Mouse (Mus musculus): ENCODE data around the gene Gpc5. TPM values are rescaled to one million over a fixed set of nuclear protein-coding genes. Genes with fewer than 3 reads are reported as not detected.

The Gpc5 gene
- total RNA-seq, 2 experiments from 2014 or later: not detected

DNA sequence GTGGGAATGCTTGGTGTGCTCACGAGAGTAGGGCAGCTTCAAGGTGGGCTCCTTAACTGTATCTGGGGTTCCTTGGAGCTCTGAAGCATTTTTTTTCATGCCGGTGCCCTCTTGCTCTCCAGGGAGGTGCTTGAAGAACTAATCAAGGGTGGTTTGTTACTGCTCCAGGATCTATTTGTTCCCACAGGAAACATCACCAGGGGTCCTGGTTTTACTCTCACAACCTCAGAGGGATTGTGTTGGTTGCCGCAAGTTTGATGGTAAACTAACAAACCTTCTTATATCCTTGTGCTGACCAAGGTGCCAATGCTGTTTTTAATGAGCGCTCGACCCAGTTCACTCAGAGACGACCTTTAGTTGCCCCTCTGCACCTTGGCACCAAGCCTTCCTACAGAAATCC is 937 bp downstream of the Gpc5 start:
- intact Hi-C loops (cut with DNase I; ENCODE audit: low total_unique reads): no loop called here
- no peak for DNase-seq

DNA sequence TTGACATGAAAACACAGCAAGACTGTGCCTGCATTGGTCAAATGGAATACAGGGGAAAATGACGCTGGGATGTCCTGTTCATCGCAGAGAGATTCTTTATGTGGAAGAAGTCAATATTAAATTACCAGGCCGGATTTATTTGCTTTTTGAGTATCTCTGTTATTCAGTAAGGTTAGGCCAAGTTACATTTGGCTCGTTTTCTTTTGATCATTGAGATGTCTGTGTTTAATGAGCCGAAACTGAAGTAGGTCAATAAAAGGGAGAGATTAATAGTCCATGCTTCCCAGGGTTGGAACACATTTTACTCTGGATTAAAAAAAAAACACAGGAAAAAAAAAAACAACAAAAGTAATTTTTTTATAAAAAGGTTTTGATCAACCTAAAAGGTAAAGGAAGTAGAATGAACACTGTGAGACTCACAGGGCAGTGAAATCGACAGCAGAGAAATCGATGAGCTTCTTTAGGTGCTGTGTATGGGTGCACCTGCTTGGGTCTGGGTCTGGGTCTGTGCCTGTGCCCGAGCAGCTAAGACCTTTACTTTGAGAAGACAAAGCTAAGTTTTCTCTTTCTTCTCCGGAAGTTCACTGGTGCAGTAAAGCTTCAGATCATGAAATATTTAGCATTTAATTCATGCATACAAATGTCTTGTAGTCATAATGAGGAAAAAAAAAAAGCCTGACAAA is 8.7 kb downstream of the Gpc5 start:
- intact Hi-C loops (cut with DNase I; ENCODE audit: low total_unique reads): no loop called here
- no peak for DNase-seq

DNA sequence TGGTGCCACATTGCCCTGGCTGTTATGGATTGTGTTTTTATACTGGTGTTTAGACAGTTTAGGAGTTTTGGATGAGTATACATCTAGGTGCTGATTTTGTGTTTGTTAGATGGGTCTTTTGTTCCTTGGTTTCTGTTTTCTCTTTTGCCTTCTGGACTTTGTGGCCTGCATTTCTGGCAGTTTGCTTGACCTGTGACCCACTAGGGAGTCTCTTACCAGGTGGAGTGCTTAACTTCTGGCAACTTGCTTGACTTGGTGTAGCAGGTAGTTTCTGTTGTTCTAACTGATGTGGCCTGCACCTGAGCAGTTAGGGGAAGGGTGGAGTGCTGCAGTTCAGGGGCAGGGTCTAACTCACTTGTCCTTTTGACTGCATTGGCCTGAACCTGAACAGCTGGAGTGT is 14.3 kb downstream of the Gpc5 start:
- no peak for DNase-seq
- intact Hi-C loops (cut with DNase I; ENCODE audit: low total_unique reads): no loop called here

DNA sequence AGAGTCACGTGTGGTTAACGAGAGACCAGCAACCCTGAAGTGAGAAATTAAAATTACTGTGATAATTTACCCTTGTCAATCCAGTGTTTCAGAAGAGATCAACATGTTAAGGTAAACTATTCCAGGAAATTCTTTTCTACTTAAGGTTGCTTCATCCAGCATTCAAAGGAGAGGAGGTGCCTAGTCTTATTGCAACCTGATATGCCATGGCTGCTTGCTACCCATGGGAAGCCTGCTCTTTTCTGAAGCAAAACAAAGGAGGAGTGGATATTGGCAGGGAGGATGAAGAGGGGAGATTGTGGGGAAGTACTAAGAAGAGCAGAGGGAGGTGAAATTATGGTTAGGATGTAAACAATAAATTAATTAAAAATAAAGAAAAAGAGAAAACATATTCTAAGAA is 15.5 kb downstream of the Gpc5 start:
- intact Hi-C loops (cut with DNase I; ENCODE audit: low total_unique reads): no loop called here
- DNase-seq: no peak

DNA sequence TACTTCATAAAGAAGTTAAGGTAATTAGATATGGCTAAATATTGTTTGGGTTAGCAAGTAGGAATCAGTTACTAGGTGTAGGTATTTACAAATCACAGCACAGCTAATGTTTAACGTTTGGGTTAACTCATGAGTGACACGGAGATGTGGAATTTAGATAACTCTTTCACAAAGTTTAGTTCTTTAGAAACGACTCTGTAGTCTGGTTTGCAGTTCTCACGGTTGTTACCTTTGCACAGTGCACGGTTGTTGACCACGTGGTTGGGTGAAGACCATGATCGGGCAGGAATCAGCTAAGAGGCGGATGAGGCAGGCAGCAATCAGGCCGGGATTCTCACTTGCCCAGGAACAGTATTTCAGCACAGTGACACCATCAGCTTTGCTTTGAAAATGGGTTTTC is 26.6 kb downstream of the Gpc5 start:
- intact Hi-C loops (cut with DNase I; ENCODE audit: low total_unique reads): no loop called here
- no peak for DNase-seq

DNA sequence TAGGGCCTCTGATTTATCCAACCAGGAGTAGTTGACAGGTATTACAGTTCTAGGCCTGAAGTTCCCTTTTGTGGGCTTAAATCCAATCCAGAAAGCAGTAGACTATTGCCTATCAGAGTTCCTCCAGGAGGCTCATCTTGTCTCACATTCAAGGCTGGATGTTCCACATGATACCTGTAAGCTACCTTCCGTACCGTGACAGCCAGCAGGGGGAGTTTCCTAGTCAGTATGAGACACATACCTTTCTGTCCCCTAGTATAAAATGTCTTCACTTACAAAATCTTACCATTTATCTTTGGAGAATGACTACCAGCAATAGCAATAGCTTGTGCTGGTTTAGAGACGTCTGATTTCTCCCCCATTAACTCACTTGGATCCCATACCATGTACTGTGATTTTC is 56.8 kb downstream of the Gpc5 start:
- intact Hi-C loops (cut with DNase I; ENCODE audit: low total_unique reads): no loop called here
- no peak for DNase-seq

DNA sequence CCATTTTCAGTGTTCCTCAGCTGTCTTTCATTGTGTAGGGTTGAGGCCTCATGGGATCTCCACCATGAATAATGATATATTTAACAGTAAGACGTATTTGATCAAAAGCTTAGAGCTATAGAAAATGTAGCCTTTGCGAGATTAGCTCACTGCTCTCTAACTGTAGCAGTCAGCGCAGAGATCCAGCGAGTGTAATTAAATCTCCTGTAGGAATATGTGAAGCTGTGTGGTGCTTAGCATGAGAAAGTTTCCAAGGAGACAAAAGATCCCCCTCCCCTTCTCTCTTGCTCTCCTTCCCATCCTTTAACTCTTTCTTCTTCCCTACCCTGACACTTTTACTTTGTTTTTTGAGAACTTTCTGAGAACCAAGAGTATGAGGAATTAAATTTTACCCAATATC is 64.6 kb downstream of the Gpc5 start:
- DNase-seq: no peak
- intact Hi-C loops (cut with DNase I; ENCODE audit: low total_unique reads): no loop called here

DNA sequence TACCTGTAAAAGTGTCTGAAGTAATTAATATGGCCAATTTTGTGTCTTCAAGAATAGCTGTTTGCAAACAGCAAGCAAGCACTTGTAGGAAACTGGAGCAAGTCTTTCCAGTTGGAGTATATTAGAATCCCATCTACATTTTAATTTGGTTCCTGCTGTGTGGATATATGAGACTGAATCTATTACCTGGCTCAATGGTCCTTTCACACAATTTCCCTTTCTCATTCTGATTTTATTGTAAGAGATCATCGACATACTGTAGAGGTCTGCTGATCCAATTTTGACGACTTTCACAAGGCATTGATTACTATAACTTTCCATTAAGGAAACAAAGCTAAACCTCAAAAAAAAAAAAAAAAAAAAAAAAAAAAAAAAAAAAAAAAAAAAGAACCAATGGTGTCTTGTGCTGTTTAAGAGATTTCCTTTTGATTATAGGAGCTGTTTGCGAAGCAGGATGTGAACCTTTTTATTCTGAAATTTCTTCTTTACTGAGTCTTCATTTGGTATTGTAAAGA is 85.4 kb downstream of the Gpc5 start:
- intact Hi-C loops (cut with DNase I; ENCODE audit: low total_unique reads): no loop called here
- no peak for DNase-seq

DNA sequence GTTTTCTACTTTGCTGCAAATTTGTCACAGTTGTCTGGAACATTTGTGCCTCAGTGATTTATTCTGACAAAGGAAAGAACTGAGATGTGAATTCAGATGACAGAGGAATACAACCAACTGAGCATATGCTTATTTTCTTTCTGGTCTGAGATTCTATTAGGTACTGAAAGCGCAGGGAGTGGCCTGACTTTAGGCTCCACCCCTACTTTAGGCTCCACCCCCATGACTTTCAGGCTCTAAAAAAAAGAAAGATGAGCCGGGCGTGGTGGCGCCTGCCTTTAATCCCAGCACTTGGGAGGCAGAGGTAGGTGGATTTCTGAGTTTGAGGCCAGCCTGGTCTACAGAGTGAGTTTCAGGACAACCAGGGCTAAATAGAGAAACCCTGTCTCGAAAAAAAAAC is 87.9 kb downstream of the Gpc5 start:
- intact Hi-C loops (cut with DNase I; ENCODE audit: low total_unique reads): no loop called here
- DNase-seq: no peak

DNA sequence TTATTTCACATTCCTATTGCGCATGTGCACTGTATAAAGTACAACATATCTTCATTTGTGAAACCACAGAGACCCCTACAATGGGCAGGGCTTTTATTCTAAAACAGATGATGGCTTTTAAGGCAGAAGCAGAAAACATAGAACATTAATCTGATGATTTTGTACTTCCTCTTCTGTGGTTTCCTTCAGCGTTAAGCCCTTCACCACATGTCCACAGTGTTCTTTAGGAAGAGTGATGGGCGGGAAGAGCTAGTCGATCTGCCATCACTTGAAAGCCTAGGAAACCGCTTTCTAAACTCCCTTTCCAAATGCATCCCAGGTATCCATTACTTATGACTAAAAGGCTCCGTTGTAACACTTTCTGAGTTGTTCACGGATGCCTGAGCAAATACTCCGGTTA is 96.2 kb downstream of the Gpc5 start:
- intact Hi-C loops (cut with DNase I; ENCODE audit: low total_unique reads): no loop called here
- DNase-seq: no peak

DNA sequence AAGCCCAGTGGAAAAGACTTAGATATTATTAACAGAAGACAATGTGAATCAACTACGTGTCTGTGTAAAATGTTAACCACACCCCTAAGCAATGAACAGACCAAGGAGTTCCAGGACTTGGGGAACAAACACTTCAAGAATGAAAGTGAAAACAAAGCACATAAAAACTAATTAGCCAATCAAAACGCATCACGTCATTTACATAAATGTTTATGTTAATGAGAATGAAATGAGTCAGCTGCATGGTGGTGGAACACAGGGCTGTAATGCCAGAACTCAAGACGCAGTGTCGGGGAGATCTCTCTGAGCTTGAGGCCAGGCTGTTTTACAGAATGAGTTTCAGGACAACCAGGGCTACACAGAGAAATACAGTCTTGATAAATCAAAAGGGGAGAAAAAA is 136.1 kb downstream of the Gpc5 start:
- intact Hi-C loops (cut with DNase I; ENCODE audit: low total_unique reads): no loop called here
- no peak for DNase-seq

DNA sequence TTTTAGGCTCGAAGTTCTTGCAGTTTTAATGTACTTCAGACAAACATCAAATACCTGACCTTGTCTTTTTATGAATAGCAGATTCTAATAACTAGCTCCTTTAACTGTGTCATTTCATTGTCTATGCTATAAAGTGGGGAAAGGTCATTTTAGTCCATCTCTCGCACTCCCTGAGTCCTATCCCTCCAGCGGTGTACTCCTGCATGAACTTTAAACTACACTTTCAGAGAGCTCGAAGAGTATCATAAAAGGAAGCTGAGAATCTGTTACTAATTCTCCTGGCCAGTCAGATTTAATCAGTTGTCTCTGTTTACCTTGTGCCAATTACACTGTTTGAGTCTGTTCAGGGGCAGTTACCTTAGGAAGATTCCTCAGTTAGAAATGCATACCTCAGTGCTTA is 144.4 kb downstream of the Gpc5 start:
- intact Hi-C loops (cut with DNase I; ENCODE audit: low total_unique reads): no loop called here
- DNase-seq: no peak

DNA sequence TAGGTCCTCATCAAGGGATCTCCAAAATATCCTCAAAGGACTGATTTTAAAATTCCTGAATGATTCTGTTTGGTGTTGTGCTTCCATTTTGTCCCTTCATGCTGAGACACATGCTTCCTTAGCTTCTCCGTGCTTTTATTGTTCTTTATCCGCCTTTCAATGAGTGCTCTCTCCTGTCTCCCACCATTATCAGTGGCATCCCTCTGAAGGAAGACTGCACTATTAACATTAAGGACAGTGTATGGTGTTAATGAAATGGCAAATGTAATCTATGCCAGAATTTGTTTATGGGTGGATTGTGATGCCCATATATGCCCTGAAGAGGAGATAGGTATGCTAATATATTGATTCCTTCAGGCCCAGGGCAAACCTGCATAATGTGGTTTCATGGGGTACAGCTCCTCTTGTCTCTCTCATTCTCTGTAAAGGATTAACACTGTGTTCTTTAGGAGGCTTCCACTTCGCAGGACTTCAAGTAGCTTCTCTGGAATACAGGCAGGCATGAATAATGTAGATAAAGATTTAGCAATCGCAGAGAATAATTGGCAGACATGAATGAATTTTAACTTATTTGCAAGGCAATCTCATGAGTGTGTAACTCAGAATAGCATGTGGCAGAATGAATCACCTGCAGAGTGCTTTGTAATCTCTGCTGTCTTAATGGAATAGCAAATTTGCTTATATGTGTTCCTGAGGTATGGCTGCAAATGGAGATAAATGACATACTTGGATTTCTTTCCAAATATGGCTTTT is 148.8 kb downstream of the Gpc5 start:
- intact Hi-C loops (cut with DNase I; ENCODE audit: low total_unique reads): no loop called here
- no peak for DNase-seq

DNA sequence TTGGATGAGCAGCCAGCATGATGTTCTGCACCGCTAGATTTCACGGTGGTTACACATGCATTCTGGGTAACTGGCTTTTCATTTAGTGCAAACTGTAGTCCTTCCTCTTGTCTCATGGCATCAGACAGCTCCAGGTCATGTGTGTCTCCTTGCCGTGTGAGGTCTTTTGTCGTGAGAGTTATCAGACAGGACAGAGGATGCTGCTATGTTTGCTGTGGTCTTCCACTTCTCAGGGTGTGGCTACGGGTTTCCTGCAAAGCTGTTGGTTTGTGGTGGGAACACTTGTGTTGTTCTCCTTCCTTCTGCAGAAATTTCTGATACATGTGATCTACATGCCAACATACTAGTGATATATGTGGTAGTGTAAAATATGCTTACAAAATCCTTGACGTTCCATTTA is 158.5 kb downstream of the Gpc5 start:
- intact Hi-C loops (cut with DNase I; ENCODE audit: low total_unique reads): no loop called here
- DNase-seq: no peak

DNA sequence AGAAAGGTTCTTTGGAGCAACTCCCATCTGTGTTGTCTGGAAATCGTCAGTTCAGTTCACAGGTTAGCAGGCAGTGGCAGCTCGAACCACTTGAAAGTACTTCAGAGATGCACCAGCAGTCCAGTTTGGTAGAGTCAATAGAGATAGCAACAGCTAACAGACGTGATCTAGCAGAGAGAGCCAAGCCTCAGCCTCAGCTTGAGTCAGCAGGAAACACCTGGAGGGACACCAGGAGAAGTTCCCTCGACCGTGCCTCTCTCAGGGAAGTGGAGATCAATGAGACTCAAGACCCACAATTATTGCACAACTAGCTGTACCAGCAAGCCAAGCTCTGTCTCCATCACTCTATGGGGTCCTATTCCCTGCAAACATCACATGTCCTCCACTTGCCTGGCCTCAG is 159.8 kb downstream of the Gpc5 start:
- intact Hi-C loops (cut with DNase I; ENCODE audit: low total_unique reads): no loop called here
- no peak for DNase-seq

DNA sequence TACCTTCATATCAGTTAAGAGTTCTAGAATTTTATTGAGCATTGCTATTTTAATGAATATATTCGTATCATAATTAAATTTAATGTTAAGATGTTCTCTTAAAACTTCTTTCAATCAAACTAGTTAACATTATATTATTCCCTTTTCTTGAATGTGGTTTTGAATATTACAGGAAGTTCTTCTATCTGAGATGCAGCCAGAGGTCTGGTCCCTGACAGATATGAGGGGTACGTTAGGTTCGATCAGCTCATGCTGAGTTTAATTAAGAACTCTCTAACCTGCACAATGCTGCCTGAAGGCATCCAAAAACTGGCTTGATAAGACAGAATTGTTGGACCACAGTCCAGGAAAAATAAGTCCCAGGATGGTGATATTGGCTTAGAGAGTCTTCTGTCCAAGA is 161.1 kb downstream of the Gpc5 start:
- no peak for DNase-seq
- intact Hi-C loops (cut with DNase I; ENCODE audit: low total_unique reads): no loop called here

DNA sequence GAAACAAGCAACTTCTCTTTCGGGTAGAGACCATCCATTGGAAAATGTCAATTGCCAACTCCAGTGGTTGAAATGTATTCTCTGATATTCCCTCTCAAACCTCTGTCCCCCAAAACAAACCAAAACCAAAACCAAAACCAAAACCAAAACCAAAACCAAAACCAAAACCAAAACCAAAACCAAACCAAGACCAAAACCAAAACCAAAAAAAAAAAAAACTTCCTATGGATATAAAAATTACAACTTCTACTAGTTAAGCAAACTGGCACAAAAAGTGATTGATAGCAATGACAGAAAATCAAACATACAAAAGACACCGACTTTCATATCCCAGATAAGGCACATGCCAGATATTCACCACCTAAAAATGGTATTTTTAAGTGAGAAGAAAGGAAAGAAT is 161.7 kb downstream of the Gpc5 start:
- intact Hi-C loops (cut with DNase I; ENCODE audit: low total_unique reads): no loop called here
- no peak for DNase-seq

DNA sequence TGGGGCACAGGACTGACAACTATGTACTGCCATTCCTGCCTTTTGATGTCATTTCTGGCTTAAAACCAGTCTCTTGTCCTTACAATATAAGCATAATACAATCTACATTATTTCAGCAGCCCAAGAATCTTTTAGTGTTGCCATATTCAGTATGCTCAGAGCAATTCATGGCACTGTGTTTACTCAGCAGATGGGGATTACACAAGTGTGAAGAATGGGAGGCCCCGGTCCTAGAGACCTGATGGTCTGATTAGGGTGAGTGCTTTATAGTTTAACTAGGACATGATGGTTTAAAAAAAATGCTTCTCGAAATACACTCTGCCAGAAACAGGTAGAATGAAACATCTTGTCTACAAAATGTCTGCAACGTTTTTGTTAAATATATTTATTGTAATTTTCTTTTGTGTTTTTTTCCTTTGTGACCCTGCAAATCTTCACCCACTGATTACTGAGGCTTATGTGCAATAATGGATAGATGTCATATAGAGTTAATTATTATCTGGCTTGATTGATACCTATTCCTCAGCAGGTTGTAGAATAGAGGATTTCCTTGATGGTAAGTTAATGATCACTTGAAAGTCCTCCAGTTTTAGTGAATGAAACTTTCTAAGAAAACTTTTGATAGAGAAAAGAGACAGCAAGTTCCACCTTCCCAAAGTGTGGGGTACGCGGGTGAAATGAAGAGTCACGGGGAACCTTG is 177.8 kb downstream of the Gpc5 start:
- intact Hi-C loops (cut with DNase I; ENCODE audit: low total_unique reads): no loop called here
- no peak for DNase-seq

DNA sequence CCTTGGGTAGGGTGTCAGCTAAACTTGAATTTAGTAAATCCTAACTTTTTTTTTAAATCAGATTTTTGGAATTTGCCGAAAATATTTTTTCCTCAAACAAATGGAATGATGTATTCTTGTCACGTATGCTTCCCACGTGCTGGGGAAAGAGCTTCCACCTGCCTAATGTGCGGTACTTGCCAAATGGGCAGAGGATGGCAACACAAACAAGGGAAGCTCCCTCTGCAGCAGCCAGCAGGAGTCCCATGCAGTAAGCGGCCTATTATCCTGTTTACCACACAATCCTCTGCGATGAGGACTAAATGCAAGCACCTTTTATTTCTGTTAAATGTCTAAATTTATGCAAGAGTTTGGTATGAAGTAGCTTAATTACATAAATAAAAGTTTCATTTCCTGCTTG is 178.4 kb downstream of the Gpc5 start:
- intact Hi-C loops (cut with DNase I; ENCODE audit: low total_unique reads): no loop called here
- DNase-seq: no peak

DNA sequence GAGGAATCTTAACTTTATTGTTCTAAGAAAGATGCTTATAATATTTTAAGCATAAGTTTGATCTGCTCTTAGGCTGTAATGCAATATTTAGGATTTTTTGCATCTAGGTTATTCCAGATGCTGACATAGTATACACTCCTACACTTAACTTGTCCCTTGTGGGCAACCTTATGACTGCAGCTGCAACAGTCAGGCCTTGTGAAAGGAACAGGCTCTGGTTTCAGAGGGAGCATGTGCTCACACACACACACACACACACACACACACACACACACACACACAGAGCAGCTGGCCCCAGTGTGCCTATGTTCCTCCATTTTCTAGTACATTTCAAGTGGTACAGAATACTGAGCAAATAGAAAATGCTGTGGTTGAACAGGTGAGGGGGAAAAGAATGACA is 190.8 kb downstream of the Gpc5 start:
- intact Hi-C loops (cut with DNase I; ENCODE audit: low total_unique reads): no loop called here
- DNase-seq: no peak

DNA sequence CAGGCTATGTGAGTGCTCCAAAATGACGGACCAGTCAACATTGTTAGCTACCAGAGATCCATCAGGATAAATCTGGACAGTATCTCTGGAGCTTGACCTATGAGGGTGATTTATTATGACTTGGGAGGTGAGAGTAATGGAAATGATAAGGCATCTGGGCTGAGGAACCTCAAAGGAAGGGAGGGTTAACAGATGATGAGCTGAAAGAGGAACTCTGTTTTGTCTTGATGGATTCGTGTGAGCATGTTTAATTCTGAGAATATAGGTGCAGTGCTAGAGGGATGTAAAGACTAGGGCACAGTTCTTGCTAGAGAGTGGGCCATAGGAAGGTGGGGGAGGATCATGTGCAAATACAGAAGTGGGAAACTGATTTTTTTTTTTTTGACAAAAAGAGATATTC is 232.2 kb downstream of the Gpc5 start:
- no peak for DNase-seq
- intact Hi-C loops (cut with DNase I; ENCODE audit: low total_unique reads): no loop called here

Measured in gastrocnemius, postnatal 14 days (tissue).